Mouse (Mus musculus) cortical plate, adult 2 months (tissue): Measurements from ENCODE around the gene Rnf31. TPM values are rescaled to one million over a fixed set of nuclear protein-coding genes. Genes with fewer than 3 reads are reported as not detected.

Experiments
- H3K27ac ChIP-seq: fragments of 200-500 bp; 2 replicates; pipeline ENCODE4 v1.5.1; 2012; ENCODE audit warnings: low read length, control low read depth, inconsistent platforms; ENCODE audit not compliant: insufficient read depth
- H3K4me1 ChIP-seq: fragments of 200-500 bp; 2 replicates; pipeline ENCODE4 v1.6.1; 2011; ENCODE audit warnings: low read length; ENCODE audit not compliant: control insufficient read depth, insufficient read depth
- H3K4me3 ChIP-seq: fragments of 200-500 bp; 2 replicates; pipeline ENCODE4 v1.5.1; 2011; ENCODE audit warnings: mild to moderate bottlenecking, low read length, control low read depth; ENCODE audit not compliant: insufficient read depth
- CTCF ChIP-seq: fragments of 200-500 bp; IDR thresholded peaks from 2 replicates; pipeline ENCODE4 v1.5.1; 2011; ENCODE audit warnings: mild to moderate bottlenecking, control low read depth, low read length; ENCODE audit not compliant: insufficient read depth; ENCODE audit errors: extremely low read depth
- POLR2A ChIP-seq: fragments of 200-500 bp; IDR thresholded peaks from 2 replicates; pipeline ENCODE4 v1.6.1; 2011; ENCODE audit warnings: mild to moderate bottlenecking, low read length, control low read depth; ENCODE audit not compliant: insufficient read depth; ENCODE audit errors: extremely low read depth
- polyA plus RNA-seq: library from polyadenylated mRNA; depleted of rRNA; stranded (reverse); fragments of >200 nt; gene quantifications from 2 replicates; pipeline ENCODE4 v1.2.3, GENCODE M21; 2012

Rnf31 gene
- polyA plus RNA-seq, 1 experiment = 22.5 TPM

- no peak overlapping the region for H3K4me3 ChIP-seq
- no peaks in the 10 kb centered on the region for H3K4me1 ChIP-seq
- TF ChIP-seq POLR2A (no peak), CTCF (no peak)
- no peak overlapping the region for H3K27ac ChIP-seq
Observed at GRCm38 (mm10) chr14:55616844-55617243, 25.3 kb downstream of the Rnf31 start.

DNA sequence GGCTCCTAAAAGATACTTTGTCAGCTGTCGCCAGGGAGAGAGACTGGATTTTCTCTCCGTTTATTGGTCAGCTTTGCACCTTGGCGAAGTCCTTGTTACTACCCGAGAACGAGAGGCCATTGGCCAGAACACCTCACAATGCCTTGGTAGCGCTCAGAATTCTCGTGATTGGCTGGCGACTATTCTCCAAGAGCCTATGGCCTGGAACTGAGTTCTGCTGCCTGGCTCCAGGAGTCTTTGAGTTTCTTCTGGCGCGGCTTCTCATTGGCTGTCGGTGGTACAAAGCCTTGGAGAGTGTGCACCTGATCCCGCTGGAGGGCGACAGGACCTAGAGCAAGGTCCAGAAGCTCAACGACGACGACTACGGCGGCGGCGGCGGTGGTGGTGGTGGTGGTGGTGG lies 26.3 kb downstream of the Rnf31 start, which contains the start of gene Rec8:
Gene Rec8 (plus strand): TSS at position 216 of the 400 bp plus-strand sequence.
- Histone ChIP-seq H3K4me3 (no peak within 1 kb of the TSS), H3K4me1 (no peaks in the 10 kb centered on the region), H3K27ac (no peak within 1 kb of the TSS)
- TF ChIP-seq POLR2A (no peak), CTCF (no peak)

DNA sequence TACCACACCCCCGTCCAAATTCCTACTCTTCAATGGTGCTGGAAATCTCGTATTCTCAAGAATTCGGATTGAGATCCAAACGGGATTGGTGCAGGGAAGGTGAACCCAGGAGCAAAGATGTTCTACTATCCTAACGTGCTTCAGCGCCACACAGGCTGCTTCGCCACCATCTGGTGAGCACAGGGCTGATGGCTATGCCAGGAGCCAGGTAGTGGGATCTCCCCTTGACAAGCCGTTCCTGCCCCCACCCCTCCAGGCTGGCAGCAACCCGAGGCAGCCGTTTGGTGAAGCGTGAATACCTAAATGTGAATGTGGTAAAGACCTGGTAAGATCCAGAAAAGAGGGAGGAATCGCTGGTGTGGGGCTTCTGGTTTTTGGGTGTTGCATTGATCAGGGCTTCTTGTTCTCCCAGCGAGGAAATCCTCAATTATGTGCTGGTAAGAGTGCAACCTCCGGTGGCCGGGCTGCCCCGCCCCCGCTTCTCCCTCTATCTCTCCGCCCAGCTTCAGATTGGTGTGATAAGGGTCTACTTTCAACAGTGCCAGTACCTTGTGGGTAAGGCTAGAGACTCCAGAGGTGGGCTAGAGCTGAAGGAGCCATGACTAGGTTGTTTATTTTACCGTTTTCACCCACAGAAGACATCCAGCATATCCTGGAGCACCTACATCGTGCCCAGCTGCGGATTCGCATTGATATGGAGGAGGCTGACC lies 27.1 kb downstream of the Rnf31 start:
- Histone ChIP-seq H3K27ac (no peak overlapping the region), H3K4me1 (no peaks in the 10 kb centered on the region), H3K4me3 (no peak overlapping the region)
- no peak for TF ChIP-seq CTCF
- no peak for TF ChIP-seq POLR2A

- H3K4me1 ChIP-seq = no peaks in the 10 kb centered on the region
- TF ChIP-seq CTCF = no peak
- TF ChIP-seq POLR2A = no peak
- no peak overlapping the region for H3K4me3 ChIP-seq
- H3K27ac ChIP-seq = no peak overlapping the region
Observed at GRCm38 (mm10) chr14:55628077-55628827, 36.7 kb downstream of the Rnf31 start.

- TF ChIP-seq POLR2A (no peak), CTCF (peak; percentile 68)
- Histone ChIP-seq H3K27ac (no peak overlapping the region), H3K4me3 (no peak overlapping the region), H3K4me1 (no peaks in the 10 kb centered on the region)
Observed at GRCm38 (mm10) chr14:55629312-55629711, 37.8 kb downstream of the Rnf31 start.

DNA sequence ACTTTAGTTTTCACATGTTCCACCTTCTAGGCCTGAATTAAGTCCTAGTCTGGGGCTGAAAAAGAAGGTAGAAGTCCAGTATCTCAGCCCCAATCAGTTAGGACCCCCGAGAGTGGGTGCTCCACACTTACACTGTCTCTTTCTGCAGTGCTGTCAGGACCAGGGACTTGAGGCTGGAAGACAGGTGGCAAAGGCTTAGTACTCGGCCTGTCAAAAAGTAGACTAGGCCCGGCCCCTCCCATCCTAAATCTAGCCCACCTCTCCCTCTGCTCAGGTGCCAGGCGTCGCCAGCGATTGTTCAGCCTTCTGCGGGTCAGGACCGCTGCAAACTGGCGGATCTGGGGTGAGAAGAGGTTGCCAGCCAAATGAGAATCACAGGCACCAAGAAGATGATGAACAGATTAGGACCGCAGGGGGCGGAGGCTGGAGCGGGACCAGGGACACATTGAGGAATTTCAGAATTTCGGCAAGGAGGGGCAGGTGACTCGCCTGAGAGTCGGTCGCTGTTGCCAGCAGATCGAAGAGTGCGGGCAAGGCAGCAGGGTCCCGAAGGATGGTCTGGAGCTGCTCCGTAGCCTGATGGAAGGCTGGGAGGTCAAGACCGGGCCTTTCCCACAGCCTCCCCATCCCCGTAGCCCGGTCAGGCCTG lies 43.5 kb downstream of the Rnf31 start:
- Histone ChIP-seq H3K4me1 (no peaks in the 10 kb centered on the region), H3K27ac (no peak overlapping the region), H3K4me3 (peak overlapping the region; percentile 67)
- TF ChIP-seq CTCF (no peak), POLR2A (no peak)

DNA sequence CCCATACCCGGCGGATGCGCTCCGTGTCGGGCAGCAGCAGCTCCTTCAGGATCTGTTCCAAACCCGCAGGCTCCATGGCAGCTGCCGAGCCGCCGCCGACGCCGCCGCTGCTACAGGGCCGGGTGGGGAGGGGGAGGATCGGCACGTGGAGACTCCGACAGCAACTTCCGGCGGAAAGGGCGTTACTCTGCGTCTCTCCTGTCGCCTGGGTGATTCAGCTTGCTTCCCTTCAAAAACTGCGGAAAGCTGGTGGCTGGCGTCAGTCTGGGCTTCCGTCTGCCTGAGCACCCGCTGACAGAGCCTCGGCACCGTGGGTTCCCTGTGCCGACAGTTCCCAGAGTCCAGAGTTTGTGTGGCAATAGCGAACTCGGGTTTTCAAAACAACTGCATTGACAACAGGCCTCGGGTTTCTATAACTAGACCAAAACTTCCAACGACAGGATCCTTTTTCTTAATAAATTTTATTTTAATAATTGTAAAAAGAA lies 44.1 kb downstream of the Rnf31 start, which contains the start of gene Ipo4:
Gene Ipo4 (minus strand): TSS at position 435 of the 485 bp plus-strand sequence.
- Histone ChIP-seq H3K27ac (no peak within 1 kb of the TSS), H3K4me3 (peak within 1 kb of the TSS; percentile 67), H3K4me1 (no peaks in the 10 kb centered on the region)
- TF ChIP-seq CTCF (no peak), POLR2A (peak; percentile 98)

GRCm38 (mm10) chr14:55637795-55638194 lies 46.3 kb downstream of the Rnf31 start, which contains the start of gene Gm49378:
TSS of gene Gm49378 (minus strand) at chr14:55637895.
- H3K4me1 ChIP-seq = peaks cover 1% of the 10 kb centered on the region; the same call in 1 of the 2 replicates
- no peak within 1 kb of the TSS for H3K4me3 ChIP-seq
- TF ChIP-seq CTCF = no peak
- no peak within 1 kb of the TSS for H3K27ac ChIP-seq

- TF ChIP-seq POLR2A = no peak
- TF ChIP-seq CTCF = no peak
- Histone ChIP-seq H3K4me1 (peaks cover 7% of the 10 kb centered on the region; the same call in 1 of the 2 replicates), H3K4me3 (no peak overlapping the region)
Observed at GRCm38 (mm10) chr14:55640816-55641215, 49.3 kb downstream of the Rnf31 start.

GRCm38 (mm10) chr14:55641291-55641690 lies 49.8 kb downstream of the Rnf31 start:
- no peak overlapping the region for H3K27ac ChIP-seq
- H3K4me3 ChIP-seq = no peak overlapping the region
- TF ChIP-seq CTCF (no peak), POLR2A (no peak)
- peaks cover 7% of the 10 kb centered on the region; the same call in 1 of the 2 replicates for H3K4me1 ChIP-seq

More at GRCm38 (mm10) chr14:55640816-55641215, 49.3 kb downstream of the Rnf31 start:
- H3K27ac ChIP-seq = no peak overlapping the region
